Mouse (Mus musculus) heart, adult 2 months (tissue): ENCODE measurements around the gene Zmiz2.

ENCODE experiments used
- CTCF ChIP-seq: fragments of 200-600 bp; IDR thresholded peaks from 2 replicates; pipeline ENCODE4 v1.8.1; 2022; ENCODE audit warnings: antibody characterized with exemption, mild to moderate bottlenecking, moderate library complexity
- POLR2A ChIP-seq: fragments of 200-500 bp; IDR thresholded peaks from 2 replicates; pipeline ENCODE4 v1.6.1; 2011; ENCODE audit warnings: mild to moderate bottlenecking, low read depth, low read length, control low read depth; ENCODE audit not compliant: insufficient read depth

DNA sequence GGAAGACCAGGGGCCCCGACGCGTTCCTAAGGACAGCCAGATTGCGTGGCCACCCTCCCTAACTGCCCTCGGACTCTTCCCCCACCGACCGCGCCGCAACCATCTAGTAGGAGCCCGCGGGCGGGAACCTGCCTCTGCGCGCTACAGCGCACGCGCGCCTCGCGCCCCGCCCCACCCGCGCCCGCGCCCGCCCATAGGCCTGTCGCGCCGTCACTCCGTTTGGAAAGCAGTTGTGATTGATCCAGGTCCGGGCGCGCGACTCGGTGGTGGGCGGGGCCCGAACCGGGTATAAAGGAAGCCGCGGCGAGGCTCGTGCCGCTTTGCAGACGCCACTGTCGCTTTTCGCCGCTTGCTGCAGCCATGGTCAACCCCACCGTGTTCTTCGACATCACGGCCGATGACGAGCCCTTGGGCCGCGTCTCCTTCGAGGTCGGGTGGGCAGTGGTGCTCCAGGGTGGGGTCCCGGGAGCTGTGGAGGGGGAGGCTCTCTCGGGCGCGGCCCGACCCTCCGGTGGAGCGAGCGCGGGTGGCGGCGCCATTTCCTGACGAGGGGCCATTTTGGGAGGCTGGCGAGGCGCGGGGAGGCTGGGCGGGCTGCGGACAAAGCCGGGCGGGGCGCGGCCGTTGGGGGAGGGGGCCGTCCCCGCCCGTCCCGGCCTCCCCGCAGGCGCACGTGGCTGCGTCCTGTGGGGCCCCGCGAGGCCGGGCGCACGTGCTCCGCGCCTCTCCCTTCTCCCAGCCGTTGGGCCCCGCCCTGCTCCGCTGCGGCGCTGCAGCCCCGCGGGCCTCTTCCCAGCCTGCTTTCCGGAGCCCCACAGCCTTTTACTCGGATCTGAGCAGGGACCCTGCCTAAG, 26.9 kb downstream of the Zmiz2 start:
- no peak for TF ChIP-seq CTCF
- TF ChIP-seq POLR2A: peak; percentile 95
